Mouse (Mus musculus): ENCODE data around the gene Rdh12.
"Not testable (repeated sequence)": the region's sequence is repeated elsewhere in the genome, so short reads cannot be mapped to it uniquely, and the experiment has no call there.

The Rdh12 gene

DNA sequence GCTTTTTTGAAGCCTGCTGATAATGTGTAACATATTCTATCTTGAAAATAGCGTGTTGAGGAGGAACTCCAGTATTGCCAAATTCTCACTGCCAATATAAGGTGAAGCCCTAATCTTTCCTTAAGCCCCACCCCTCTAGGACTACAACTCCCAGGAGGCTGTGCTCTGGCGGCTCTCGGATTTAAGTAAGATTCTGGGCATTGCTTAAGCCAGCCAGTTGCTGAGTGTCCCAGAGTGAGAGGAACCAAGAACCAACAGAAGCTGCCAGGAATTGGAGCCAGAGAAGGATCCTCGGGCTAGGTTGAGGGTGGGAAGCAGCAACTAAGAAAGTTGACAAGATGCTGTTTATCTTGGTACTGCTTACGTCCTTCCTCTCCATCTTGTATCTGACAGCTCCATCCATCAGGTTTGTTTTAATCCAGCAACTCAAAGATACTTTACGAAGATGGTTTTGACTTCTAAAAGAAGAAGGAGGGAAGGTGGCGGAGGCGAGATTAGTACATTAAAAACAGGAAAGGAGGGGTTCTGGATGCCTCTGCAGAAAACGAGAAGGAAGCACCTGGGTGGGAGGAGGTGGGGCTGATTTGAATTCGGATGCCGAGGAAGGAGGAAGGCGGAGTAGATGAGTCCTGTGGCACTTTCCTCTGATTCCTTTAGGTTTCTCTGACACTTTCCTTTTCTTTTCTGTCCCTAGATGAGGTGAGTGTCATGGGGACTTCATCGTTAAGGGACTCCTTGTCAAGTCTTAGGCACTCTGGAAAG lies at the start of gene Rdh12:
Gene Rdh12 (plus strand): TSS at position 212 of the 762 bp plus-strand sequence.
- in situ Hi-C loops (cut with MseI, MboI) = no loop called here

DNA sequence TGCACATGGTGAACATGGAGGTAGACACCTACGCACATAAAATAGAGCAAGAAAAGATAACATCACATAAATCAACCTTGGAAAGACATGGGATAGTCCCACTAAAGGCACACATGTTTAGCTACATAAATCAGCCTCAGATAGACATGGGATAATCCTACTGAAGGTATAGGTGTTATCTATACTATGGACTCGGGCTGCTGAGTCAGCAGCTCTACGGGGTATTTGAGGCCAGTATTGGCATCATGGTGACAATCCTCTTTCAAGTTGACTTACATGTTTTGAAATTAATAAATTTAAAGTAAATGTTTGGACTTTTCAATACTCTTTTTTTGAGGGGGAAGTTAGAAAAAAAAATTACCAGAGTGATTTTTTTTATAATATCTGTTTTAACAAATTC lies 45.8 kb upstream of the Rdh12 start:
- in situ Hi-C loops (cut with MseI, MboI) = no loop called here

DNA sequence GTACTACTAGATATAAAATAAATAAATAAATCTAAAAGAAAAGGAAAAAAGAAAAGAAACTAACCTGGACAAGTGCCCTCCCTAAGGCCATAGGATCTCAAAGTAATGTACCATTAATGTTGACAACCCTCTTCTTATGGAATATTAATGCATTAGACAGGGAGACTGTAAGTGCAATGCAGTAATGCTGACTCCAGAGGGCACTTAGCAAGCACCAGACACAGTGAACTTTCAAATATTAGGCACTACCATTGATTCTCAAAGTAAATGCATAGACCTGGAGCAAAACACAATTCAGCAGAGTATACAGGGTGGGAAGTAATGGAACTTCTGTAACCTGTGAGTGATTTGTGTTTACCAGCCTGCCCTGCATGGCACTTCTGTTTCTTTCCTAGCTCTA lies 39.5 kb upstream of the Rdh12 start:
- in situ Hi-C loops (cut with MseI, MboI) = no loop called here

DNA sequence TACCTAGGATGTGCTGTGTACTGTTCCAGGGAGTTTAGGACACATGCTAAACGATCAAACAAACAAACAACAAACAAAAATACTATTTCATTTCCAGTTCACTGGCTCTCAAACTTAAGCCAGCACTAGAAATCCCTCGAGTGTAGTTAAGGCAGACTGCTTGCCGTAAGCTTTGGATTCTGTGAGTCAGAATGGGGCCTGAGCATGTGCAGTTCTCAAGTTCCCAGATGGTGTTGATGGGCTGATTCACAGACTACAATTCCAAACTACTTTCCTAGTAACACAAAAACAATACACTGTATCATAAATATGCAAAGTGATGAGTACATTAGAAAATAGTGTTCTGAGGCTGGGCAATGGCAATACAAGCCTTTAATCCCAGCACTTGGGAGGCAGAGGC lies 38.3 kb upstream of the Rdh12 start:
- in situ Hi-C loops (cut with MseI, MboI) = no loop called here

DNA sequence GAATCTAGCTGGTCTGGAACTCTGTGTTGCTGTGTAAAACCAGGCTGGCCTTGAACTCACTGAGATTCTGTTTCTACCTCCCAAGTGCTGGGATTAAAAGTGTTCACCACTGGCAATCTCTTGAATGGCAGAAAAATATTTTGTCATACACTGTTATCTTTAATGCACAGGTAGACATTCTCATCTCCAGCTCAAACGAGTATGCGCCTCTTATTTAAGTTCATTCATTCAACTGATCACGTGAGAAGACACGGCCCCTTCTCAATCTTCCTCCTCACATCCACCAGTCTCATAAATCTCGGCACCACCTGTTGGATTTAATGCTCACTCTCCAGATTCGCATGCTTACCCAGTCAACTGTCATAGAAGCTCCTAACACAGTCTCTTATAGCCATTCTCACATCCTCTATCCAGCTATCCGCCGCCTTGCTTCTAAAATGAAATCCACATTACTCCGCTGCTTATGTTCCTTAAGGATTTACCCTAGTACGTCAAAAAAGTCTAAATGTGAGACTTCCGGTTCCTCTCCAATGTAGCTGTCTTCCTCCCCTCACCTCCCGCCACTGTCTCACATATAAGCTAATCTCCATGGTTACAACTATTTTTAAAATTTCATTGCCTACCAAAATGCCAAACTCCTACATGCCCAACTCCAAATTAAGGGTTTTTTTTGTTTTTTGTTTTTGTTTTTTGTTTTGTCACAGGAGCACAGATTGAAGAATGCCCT lies 37.3 kb upstream of the Rdh12 start:
- in situ Hi-C loops (cut with MseI, MboI) = no loop called here

DNA sequence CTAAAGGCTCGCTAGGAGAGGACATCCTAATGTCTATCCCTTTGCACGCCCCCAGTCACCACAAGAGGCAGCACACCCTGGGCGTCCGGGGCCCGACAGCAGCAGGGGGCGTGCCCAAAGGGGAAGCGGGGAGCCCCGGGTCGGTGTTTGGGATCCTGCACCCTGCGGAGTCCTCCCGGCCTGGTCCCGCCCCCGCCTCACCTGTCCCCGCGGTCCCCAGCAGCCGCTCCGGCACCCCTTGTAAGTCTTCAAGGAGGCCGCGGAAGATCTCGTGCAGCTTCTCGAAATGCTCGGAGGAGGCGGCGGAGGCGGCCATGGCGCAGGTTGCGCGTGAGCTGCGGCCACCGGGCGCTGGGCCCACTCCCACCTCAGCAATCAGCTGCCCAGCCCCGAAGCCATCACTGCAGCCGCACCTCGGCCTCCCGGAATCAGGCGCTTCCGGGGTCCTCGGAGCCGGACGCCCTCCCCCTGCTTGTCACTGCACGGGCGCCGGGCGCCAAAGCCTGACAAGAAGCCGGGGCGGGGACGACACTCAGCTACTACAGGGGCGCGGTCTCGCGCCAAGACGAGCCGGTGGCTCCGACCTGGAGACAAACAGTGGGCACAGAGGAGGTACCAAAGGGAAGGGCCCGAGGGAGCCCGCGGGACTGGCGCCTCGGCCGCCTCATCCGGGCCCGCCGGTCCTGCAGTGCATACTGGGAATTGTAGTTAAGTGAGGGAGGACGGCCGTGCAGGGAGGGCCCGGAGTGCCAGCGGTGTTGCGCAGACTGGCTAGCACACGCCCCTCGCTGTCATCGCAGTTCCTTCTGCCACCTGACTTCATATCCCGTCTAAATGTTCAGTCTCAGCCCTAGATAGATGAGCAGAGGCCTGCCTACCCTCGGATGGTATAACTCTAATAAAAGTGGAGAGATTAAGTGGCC lies 36.4 kb upstream of the Rdh12 start, which contains the start of gene Vti1b:
Gene Vti1b (minus strand): TSS at position 649 of the 923 bp plus-strand sequence.
- in situ Hi-C loops (cut with MseI, MboI) = no loop called here

DNA sequence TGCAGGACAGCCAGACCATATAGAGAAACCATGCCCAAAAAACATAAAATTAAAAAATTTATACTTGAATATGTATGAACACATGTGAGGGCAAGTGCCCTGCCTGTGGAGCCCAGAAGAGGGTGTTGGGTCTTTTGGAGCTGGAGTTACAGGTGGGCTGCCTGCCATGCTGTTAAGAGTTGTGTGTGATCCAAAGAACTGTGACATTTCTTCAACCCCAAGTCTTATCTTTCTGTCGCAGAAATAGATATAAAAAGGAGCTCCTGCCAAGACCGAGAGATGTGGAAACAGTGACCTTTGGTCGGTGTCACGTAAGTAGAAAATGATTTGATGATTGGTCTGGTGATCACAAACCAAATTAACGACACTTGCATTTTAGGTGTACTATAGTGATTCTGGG lies 35.0 kb upstream of the Rdh12 start:
- in situ Hi-C loops (cut with MseI, MboI) = no loop called here

DNA sequence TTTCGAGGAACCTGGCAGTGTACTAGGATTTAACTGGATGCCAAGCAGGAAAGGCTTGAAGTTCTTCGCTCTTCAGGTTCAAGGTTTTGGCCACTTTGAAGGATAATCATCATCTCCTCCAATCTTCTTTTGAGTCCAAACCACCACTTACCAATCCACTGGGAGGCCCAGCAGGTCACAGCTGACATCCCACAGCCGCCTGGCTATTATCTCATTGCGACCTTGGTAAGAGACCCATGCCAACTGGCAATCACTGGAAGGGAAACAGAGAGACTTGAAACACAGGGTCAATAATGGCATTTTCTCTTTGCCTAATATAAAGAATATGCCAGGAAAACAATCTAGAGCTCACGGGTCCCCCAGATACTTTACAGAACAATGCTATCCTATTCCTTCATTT lies 32.7 kb upstream of the Rdh12 start:
- in situ Hi-C loops (cut with MseI, MboI) = no loop called here

DNA sequence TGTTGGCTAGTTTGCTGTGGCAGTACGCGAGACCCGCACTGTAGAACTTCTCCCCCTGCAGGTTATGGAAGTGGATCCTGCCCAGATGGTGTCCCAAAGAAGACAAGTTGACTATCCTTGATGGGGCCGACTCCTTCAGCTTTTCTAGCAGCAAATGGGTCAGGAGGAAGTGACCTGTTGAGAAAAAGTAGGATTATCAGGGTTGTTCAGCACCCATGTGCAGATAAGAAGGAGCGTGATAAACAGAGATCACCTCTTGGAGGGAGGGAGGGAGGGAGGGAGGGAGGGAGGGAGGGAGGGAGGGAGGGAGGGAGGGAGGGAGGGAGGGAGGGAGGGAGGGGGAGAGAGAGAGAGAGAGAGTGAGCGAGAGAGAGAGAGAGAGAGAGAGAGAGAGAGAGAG lies 23.6 kb upstream of the Rdh12 start:
- in situ Hi-C loops (cut with MseI, MboI) = not testable (repeated sequence)

DNA sequence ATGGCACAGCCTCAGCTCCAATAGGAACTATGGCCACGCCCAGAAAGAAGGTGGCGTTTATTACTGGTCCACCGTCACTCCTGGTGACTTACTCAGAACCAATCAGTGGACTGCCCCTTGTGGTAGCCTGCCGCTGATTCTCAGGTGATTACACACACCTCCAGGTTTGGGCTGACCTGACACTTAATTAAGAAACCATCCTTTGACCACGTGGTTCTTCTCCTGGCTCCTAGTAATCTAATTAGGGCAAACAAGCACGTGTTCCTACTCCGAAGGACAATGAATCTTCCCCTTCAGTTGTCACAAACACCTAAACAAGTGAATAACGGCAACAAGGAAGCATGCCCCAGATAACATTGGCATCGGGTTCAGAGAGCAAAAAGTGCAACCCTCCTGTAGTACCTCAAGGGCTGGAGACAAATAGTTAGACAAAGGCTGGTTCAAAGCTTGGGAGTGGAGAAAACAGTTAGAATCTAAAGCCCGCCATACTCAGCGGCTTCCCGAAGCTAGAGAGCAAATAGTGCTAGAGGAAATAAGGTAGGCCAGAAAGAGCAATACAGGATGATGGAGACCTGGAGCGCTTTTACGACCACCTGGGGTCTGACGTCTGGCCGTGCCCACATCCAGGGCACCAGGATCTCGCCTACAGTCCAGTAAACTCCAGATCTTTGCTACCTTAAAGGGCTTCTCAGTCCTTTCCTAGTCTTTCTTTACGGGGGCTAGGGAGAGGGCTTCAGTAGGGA lies 17.6 kb upstream of the Rdh12 start:
- in situ Hi-C loops (cut with MseI, MboI) = no loop called here

DNA sequence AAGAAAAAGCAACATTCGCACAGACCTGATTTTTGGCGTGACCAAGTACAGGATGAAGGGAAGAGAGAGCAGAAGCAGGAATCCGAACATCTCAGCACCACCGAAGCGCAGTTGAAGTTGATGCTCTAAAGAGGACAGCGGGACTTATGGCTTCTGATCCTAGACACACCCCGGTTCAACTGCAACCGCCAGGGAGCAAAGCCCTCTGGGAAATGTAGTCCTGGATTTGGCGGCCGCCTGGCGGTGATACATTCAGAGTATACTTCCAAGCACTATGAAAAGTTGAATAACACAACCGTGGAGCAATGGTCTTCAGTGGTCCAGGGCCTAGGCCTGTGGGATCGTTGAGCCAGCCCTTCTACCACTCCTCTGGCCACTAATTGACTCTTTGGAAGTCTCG lies 17.0 kb upstream of the Rdh12 start:
- in situ Hi-C loops (cut with MseI, MboI) = no loop called here

DNA sequence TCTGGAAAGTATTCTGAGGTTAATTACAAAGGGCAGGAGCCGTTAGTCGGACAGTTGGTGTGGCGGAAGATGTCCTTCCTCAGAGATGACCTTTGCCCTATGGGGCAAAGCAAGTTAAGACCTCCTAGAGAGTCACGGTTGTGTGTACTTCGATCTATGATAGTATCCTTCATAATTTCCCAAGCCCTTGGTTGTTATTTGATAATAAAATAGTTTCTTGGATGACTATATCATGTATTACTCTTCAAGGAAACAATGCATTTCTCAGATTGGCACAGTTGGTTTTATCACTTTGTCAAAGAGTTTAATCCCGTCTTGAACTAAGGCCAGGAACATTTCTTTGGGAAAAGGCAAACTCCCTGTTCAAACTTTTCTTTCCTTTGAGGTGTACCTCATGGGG lies 16.5 kb upstream of the Rdh12 start, which contains the start of gene Rdh11:
Gene Rdh11 (minus strand): TSS at position 101 of the 400 bp plus-strand sequence.
- in situ Hi-C loops (cut with MseI, MboI) = no loop called here

DNA sequence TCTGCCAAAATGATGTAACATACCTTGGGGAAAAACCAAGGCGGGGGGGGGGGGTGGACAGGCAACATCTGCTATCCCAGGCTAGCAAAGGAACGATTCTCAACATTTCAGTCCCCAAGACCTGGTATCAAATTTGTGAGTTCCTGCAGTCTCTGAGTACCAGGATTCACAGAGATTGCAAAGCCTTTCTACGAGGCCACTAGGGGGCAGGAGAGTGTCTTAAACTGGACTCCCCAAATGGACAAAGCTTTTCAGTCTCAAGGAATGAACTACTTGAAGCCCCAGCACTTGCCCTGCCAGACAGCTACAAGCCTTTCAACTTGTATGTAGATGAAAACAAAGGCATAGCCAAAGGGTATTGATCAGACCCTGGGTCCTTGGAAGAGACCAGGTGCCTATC lies 15.3 kb upstream of the Rdh12 start:
- in situ Hi-C loops (cut with MseI, MboI) = no loop called here

DNA sequence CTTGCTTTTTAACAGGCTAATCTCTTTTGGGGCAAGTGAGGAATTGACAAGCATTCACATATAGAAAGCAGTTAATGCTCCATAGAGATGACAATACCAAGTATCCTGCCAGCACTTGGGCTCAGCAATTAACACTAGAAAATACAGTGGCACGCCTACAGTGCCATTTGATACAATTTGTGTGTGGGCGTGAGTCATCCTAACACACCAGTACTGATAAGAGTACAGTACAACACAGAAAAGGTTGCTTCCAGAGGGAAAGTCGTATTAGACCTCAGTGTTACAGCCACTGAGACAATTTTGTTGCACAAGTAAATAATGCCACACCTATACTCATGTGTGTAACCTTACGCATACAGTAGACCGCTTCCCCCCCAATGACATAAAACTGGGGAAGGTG lies 11.6 kb upstream of the Rdh12 start:
- in situ Hi-C loops (cut with MseI, MboI) = no loop called here

DNA sequence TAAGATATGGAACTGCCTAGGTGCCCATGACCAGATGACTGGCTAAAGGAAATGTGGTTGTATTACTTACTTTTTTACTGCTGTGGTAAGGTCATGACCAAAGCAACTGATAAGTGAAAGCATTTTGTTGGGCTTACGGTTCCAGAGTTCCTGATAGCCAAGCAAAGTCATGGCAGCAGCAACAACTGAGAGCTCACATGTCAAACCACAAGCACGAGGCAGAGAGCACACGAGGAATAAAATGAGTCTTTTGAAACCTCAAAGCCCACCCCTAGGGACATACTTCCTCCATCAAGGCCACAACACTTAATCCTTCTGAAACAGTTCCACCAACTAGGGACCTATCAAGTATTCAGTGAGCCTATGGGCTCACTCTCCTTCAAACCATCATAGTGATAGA lies 6.8 kb upstream of the Rdh12 start:
- in situ Hi-C loops (cut with MseI, MboI) = no loop called here

DNA sequence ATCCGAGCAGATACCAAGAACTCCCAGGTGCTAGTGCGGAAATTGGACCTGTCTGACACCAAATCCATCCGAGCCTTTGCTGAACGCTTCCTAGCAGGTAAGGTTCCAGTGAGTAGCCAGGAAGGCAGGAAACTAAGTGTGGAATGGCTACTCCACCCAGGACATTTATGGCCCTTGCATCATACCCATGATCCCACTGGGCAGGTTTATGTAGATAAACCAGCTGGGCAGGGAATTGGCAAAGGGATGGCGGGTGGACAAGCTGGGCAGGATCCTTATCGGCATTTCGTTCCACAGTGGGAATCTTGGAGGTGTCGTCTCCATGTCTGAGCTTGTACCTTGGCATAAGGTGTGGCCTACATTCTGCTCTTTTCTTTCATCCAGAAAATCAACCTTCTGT lies 2.7 kb downstream of the Rdh12 start:
- in situ Hi-C loops (cut with MseI, MboI) = no loop called here

DNA sequence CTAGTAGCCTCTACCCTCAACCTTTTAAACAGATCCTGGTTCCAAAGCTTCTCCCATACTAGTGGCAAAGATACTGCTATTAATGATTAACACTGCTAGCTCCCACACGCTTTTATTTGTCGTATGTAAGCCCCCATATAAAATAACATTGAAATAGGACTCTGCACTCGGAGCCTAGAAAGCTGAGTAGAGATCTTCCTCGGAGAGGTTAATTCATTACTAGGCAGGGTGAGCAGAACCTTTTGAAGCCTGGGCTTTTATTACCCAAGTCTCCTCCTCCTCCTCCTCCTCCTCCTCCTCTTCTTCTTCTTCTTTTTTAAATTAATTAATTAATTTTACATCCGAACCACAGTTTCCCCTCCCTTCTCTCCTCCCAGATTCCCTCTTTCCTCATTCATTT lies 8.8 kb downstream of the Rdh12 start:
- in situ Hi-C loops (cut with MseI, MboI) = no loop called here

DNA sequence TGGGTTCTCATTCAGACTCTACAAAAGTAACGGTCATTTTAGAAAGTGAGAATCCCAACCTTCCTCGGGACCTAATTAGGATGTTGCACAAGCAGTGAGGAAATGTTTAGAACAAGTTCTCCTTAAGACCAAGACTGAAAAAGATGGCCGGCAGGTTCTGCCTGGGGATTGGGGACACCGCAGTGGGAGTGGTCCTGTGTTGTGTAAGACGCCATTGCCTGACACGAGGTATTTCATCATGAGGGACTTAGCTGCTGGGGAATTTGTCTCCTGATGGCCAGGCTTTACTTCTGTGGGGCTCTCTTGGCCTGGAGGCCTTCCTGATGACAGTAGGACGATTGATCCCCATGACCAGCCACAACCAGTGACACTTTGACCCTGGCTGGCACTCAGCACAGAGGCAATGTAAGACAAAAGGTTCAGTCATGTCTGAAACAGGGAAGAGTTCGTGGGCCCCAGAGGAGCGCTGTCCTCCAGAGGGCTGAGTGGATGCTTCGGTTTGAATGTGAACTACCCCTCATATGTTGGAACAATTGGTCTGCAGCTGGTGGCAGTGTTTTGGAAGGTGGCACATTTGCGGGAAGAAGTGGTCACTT lies 26.9 kb downstream of the Rdh12 start:
- in situ Hi-C loops (cut with MseI, MboI) = no loop called here

DNA sequence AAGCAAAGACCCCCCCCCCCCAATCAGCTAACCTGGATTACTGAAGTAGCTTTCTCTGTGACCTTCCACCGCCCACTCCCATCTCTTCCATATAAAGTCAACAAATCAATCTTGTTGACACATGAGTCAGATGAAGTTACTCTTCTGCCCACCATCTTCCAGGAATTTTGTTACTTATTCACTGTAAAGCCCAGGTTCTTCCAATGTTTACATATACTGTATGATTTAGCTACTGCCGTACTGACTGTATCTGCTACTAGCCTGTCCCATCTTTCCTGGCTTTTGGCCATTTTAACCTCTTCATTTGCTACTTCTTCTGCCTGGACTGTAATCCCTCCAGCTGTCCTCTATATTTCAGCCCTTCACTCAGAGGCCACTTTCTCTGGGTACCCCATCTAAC lies 33.3 kb downstream of the Rdh12 start:
- in situ Hi-C loops (cut with MseI, MboI) = no loop called here

DNA sequence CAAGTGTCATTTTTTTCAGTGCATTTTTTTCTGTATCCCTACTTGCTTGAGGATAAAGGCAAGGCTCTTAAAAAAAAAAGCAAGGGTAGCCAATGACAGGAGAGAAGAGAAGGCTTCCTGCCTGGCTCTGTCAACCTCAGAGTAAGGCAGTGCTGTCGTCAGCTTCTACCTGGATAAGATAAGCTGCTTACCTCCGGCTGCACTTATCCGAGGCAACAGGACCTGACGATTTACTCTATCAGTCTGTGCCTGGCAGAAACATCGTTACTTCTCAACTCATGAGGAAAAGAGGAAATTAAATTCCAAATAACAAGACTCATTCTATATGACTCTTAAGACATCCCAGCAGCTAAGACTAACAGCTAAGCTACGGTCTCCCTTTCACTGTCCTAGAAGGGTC lies 34.2 kb downstream of the Rdh12 start:
- in situ Hi-C loops (cut with MseI, MboI) = no loop called here

DNA sequence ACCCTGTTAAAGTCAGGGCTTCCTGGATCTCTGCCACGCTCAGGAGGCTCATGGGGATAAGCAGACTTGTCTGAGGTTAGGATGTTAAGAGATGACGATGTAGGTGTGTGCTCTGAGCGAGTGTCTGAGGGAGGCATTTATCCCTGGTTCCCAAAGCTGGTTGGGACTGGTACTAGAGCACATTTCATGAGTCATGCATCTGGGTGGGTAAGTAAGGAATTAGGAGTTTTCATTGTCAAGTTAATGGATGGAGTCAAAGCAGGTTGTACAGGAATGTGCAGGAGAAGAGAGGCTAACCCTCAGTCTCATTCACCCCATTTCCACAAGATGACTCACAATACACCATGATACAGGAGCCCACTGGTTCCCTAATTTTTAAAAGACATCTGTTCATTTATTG lies 39.4 kb downstream of the Rdh12 start:
- in situ Hi-C loops (cut with MseI, MboI) = no loop called here
